Mouse (Mus musculus): ENCODE data around the gene Hist1h4c.
"Not testable (repeated sequence)": the region's sequence is repeated elsewhere in the genome, so short reads cannot be mapped to it uniquely, and the experiment has no call there.

The Hist1h4c gene

DNA sequence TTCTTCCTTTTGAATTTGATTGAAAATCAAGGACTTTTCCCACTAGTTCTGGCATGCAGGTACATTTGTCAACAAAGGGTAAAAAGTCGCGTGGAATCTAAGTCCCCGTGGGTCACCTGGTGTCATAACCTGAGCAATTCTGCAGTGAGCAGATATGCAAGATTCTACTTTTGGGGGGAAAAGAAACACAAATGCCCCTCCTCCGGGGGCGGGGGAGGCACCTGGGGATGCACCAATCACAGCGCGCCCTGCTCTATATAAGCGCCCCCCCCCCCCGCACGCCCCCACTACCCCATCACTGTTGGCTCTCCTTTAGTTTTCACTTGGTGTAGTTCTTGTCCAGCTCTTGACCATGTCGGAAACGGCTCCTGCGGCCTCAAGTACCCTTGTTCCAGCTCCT, 2.7 kb downstream of the Hist1h4c start, which contains the start of gene Hist1h1t:
TSS of gene Hist1h1t (plus strand) at position 301 of the 400 bp plus-strand sequence.
- no peak for DNase-seq (ENCODE audit: low spot score)

DNA sequence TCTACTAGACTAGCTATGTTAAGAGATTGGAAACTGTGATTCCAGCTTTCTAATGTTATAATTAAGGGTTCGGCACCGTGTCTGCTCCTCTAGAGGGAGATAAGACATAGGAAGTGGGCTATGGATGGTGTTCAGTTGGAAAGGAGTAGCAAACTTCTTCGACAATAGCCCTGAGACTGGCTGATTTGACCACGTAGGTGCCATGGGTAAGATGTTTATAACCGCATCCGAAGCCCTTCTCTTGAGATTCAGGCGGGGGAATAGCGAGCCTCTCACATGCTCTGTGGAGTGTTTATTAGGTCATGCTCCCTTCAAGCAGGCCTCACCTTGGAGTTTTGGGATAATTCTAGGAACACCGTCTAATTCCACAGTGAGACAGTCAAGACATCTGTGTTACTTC, 3.3 kb downstream of the Hist1h4c start:
- DNase-seq (ENCODE audit: low spot score): no peak

DNA sequence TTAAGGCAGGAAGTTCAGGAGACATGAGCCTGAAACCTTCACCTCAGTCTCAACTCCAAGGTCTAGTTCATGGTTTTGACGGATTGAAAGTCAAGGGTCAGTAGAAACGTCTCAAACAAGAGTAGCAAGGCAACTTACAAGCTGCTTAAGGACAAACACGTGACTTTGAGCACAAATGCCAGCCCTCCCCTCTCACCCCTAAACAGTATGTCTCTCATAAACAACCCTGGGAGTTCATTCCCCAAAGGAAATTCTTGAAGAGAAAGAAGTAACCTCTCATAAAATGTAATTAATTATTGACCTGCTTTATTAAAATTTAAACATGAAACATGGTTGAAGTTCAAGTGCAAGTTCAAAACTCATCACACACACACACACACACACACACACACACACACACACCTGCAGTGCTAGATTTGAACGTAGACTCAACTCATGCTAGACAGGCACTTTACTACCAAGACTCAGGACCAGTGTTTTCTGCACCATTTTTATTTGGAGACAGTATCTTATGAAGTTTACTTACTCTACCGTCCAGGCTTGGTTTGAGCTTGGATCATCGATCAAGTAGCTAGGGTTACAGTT, 4.3 kb downstream of the Hist1h4c start:
- no peak for DNase-seq (ENCODE audit: low spot score)

DNA sequence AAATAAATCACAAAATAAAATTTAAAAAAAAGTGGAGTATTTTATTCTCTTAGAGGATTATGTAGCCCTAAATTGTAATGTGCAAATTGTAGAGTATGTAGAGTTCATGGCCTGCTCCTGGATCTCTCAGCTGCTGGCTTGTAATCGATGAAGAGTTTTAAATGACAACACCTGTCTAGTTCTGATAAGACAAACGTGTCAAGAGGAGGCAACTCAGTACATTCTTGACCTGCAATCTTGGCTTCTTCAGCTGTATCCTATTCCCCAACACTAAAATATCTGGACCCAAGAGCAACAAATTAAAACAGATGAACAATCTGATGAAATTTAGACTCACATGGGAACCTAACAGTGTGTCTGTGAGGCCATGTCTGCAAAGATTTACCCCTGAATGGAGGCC, 8.8 kb downstream of the Hist1h4c start:
- DNase-seq (ENCODE audit: low spot score): no peak

DNA sequence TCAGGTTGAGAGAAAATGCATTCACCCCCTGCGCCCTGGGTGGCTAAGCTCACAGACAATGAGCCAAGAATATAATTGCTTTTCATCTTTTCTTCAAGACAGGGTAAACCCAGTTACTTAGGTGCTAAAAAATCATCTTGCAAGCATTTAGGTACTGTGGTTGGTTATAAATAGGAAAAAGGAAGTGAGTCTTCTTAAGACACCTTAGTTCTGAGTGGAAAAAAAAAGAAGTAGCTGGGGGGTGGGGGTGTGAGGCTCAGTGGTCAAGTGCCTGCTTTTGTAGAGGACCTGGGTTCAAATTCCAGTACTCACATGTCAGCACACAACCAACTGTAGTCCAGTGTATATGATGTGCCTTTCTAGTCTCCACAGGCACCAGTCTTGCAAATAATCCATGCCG, 9.3 kb downstream of the Hist1h4c start:
- DNase-seq (ENCODE audit: low spot score): no peak

DNA sequence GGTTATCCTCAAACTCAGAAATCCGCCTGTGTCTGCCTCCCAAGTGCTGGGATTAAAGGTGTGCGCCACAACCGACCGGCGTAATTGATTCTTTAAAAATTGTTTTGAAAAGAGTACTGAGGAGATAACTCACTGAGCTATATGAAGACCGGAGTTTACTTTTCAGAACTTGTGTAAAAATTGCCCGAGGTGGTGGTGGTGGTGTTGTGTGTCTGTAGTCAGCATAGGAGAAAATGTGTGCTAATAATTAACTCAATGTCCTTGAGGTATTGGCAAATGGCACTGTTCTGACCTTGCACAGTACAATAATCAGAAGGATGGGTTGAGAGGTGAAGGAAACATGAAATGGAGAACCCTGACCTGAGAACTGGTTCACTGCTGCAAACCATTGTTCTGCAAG, 10.3 kb downstream of the Hist1h4c start:
- DNase-seq (ENCODE audit: low spot score): no peak

DNA sequence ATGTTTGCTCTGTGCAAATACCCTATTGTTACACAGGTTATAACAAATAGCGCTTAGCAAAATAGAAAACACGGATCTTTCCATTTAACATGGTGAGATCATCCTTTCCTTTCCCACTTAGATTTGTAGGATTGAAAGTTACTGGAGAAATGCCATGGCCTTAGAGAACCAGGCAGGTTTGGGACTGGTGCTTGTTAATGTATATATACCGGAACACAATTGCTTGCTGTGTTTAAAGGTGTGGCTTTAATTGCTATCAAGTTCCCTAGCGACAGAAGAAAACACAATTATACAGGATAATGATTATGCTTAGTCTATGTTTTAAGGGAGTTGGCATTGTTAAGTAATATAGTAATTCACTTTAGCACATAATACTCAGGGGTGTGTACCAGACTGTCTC, 11.1 kb downstream of the Hist1h4c start:
- DNase-seq (ENCODE audit: low spot score): no peak

DNA sequence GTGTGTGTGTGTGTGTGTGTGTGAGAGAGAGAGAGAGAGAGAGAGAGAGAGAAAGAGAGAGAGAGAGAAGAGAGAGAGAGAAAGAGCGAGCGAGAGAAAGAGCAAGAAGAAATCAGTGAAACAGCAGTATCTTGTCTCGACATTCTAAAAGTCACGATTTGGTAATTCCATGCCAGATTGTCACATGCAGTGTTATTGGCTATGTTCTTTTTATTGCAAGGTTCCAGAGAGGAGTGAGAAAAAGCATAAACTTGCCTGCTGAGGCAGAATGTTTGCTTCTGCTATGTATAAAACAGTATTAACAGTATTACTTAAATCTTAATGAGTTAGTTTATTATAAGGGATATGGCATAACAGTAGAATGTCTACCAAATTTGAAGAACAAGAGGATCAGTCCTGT, 12.3 kb downstream of the Hist1h4c start:
- no peak for DNase-seq (ENCODE audit: low spot score)

DNA sequence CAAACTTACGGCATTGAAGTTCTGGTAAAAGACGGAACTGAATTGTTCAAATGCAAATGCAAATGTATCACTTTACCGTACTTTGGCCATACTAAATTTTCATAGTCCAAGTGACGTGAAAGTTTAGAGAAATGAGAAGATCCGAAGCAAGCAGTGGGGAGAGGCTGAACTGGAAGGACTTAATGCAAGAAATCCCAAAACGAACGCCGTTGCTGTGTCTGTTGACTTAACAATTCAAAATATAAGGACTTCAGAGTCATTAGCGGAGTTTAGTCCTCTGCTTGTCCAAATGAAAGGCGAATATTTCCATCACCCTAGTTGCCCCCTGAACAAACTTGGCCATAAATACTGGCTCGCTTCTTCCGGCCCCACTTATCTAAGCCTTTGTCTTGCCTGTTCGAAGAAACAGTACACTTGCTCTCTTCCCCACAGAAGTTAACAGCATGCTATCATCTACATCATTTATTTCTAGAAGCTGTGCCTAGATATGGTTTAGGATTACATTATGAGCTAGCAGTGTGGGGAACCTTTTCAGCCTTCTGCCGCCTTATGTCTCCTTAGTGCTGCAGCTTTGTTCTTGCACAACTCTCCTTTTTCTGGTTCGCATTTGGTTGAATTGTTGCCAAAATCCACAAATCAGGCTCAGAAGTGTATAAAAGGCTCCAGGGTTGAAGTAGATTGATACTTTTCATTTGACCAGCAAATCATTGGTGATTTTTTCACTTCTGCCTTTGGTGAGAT, 13.0 kb downstream of the Hist1h4c start:
- DNase-seq (ENCODE audit: low spot score): no peak

DNA sequence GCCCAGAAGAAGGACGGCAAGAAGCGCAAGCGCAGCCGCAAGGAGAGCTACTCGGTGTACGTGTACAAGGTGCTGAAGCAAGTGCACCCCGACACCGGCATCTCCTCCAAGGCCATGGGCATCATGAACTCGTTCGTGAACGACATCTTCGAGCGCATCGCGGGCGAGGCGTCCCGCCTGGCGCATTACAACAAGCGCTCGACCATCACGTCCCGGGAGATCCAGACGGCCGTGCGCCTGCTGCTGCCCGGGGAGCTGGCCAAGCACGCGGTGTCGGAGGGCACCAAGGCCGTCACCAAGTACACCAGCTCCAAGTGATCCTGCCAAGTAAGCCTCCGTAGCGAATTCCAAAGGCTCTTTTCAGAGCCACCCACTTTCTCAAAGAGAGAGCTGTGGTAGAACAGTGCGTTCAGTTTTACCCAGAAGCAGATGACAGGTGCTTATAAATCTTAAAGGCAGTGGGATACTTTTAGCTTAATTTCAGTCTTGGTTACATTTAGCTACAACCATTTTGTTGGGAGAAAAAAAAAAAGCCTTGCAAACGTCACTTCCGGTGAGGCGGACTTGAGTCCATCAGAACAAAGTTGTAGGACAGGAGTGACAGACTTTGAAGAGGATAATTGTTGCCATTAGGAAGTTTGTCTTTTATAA, 13.8 kb downstream of the Hist1h4c start:
- not testable (repeated sequence) for DNase-seq (ENCODE audit: low spot score)

DNA sequence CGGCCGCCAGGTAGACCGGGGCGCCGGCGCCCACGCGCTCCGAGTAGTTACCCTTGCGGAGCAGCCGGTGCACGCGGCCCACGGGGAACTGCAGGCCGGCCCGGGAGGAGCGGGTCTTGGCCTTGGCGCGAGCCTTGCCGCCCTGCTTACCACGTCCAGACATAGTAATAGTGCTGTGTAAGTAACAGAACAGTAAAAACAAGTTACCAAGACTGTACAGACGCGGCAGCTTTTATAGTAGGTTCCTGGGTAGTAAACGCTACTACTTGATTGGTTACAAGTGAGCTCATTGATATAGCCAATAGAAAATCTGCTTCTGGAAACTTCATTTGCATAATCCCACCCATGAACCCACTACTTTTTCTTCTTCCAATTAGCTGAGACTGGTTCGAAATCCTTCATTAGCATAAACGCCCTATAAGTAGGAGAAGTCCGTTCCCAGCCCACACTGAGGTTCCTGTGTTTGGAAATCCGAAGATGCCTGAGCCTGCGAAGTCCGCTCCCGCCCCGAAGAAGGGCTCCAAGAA, 14.4 kb downstream of the Hist1h4c start, which contains the start of the genes Hist1h2ac and Hist1h2bc:
TSS of gene Hist1h2ac (minus strand) at position 194 of the 527 bp plus-strand sequence.
TSS of gene Hist1h2bc (plus strand) at position 445 of the 527 bp plus-strand sequence.
- DNase-seq (ENCODE audit: low spot score): peak; percentile 74

DNA sequence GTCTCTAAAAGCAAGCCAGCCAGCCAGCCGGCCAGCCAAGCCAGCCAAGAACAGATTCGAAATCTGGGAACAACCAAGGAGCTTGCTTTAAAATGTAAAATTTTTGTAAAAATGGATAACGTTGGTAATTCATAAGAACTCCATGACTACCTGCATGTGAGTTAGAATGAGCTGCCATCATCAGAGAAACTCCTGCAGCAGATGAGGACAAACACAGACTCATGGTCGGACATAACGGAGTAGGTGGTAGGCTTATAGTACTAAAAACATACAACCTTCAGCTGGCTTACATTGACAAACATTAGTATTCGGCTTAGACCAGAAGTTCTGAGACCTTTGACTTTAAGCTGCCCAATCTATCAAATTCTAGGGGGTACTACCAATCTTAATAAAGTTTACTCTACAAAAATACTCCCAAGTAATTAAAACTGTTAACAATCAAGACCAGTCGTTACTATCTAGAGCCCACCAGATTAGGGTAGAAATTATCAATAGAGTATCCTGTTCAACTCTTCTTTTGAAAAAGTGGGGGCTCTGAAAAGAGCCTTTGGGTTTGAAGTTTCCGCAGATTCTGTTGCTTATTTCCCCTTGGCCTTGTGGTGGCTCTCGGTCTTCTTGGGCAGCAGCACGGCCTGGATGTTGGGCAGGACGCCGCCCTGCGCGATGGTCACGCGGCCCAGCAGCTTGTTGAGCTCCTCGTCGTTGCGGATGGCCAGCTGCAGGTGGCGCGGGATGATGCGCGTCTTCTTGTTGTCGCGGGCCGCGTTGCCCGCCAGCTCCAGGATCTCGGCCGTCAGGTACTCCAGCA, 15.1 kb downstream of the Hist1h4c start:
- not testable (repeated sequence) for DNase-seq (ENCODE audit: low spot score)

DNA sequence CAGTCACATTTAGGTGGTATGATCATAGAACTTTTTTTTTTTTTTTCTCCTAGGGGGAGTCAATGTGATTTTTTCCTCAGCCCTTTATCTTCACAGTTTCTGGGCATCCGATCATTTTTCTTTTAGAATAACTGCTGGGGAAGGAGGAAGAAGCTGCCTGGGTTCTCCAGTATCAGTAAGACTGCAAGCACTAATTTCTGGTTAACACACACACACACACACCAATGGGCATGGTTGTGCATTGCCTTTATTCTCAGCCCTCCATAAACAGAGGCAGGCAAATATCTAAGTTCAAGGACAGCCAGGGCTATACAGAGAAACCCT, 15.7 kb downstream of the Hist1h4c start:
- DNase-seq (ENCODE audit: low spot score): no peak

DNA sequence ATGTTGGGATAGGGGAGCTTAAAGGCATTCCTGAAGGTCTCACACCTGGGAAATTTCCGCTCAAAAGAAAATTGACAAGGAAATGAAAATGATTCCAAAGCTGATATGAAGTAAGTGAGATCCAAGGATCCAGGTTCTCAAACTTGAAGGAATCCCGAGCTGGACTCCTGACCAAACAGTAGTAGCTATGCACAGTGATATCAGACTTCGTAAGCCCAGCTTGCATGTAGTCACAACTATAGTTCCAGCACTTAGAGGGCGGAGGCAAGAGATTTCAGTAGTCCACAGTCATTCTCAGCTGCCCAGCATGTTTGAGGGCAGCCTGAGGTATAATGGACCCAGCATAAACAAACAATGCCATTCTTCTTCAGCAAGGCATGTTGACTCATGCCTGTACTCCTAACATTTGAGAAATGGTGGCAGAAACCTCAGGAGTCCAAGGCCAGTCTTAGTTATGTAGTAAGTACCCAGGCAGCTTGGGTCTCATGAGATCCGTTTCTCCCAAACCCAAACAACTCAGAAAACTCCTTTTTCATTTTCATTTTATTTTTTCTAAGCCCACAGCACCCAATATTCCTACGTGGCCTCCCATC, 16.2 kb downstream of the Hist1h4c start:
- no peak for DNase-seq (ENCODE audit: low spot score)

DNA sequence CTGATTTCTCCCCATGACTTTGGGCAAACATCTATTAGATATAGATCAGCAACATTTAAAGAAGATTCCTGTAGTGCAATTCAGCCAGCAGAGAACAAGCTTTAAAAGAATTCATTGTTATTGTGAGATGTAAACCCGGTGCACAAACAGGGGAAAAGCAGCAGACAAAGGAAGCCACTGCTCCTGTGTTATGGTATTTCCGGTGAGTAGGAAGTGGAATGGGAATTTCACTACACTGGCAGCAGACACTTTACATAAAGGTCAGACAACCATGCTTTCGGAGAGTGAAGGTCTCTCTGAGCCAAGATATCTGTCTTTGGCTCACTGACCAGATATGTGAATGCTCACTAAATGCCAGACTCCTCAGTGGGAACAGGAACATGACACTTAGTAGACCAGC, 35.7 kb downstream of the Hist1h4c start:
- DNase-seq (ENCODE audit: low spot score): no peak

DNA sequence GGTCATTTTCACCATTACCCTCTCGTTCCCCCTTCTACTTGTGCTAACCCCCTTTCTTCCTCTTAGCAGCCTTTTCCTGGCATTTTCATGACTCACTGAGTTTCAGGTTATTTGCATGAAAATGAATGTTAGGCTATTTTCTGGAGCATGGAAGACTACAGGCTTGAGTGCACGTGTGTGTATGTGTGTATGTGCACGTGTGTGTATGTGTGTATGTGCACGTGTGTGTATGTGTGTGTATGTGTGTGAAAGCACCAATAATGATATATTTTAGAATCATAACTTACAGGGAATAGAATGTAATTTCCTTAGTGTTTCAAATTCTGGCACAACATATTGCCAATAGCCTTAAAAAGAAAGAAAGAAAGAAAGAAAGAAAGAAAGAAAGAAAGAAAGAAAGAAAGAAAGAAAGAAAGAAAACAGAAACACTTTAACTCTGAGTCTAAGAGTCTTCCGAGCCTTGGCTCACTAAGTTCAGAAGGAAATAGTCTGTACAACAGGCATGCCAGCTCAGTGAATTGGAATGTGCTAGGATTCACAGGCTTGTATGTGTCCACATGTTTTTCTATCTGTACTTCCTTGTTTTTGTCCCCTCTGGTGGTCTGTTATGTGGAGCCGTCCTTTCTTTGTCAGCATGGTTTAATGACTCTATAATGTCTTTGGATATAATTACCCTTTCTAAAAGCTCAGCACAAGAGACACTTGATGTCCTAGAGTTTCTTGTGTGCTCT, 38.5 kb downstream of the Hist1h4c start:
- DNase-seq (ENCODE audit: low spot score): no peak
